Mouse (Mus musculus) MEL (cell line): ENCODE measurements around the gene Ptgis.

Experiments
- CTCF ChIP-seq, 3 experiments: IDR thresholded peaks in 2 of 3; conservative IDR thresholded peaks in 1 of 3; 2 replicates each; pipeline ENCODE4 v1.5.1; 2011 to 2012; ENCODE audit warnings: low read length in 3 of 3, low read depth in 2 of 3, mild to moderate bottlenecking in 2 of 3, improper control_type of control experiment in 1 of 3, inconsistent platforms in 1 of 3, mixed read lengths in 1 of 3, moderate library complexity in 1 of 3; ENCODE audit not compliant: control insufficient read depth in 1 of 3, insufficient read depth in 1 of 3, poor library complexity in 1 of 3, severe bottlenecking in 1 of 3
- EP300 ChIP-seq, 2 experiments: IDR thresholded peaks; 2 replicates each; pipeline ENCODE4 v1.6.1; 2011; ENCODE audit warnings: improper control_type of control experiment in 2 of 2, low read length in 2 of 2, low read depth in 1 of 2, mild to moderate bottlenecking in 1 of 2
- POLR2A ChIP-seq, 2 experiments: IDR thresholded peaks; 2 replicates each; pipeline ENCODE4 v1.6.1; 2011 to 2012; ENCODE audit warnings: low read length in 2 of 2, mild to moderate bottlenecking in 2 of 2, control low read depth in 1 of 2, improper control_type of control experiment in 1 of 2, low read depth in 1 of 2, moderate library complexity in 1 of 2; ENCODE audit not compliant: control insufficient read depth in 1 of 2, insufficient read depth in 1 of 2, poor library complexity in 1 of 2
- TCF12 ChIP-seq: IDR thresholded peaks from 2 replicates; pipeline ENCODE4 v1.6.1; 2014; ENCODE audit warnings: low read depth, mild to moderate bottlenecking, inconsistent platforms, low read length, improper control_type of control experiment, moderate library complexity
- ZC3H11A ChIP-seq: IDR thresholded peaks from 2 replicates; pipeline ENCODE4 v1.6.1; 2012; ENCODE audit warnings: low read depth, mild to moderate bottlenecking, inconsistent platforms, low read length, improper control_type of control experiment

- no peak for TF ChIP-seq ZC3H11A
- no peak for TF ChIP-seq POLR2A (IDR thresholded peaks at IDR 0.05; ENCODE audit: control insufficient read depth in 1 of 2, insufficient read depth in 1 of 2, low read depth in 1 of 2, low read length in 2 of 2, poor library complexity in 1 of 2)
- no peak for TF ChIP-seq CTCF (IDR thresholded peaks at IDR 0.05 in 2 of 3, conservative IDR thresholded peaks at IDR 0.05 in 1 of 3; ENCODE audit: control insufficient read depth in 1 of 3, insufficient read depth in 1 of 3, low read depth in 2 of 3, low read length in 3 of 3, poor library complexity in 1 of 3, severe bottlenecking in 1 of 3)
- TF ChIP-seq EP300 (IDR thresholded peaks at IDR 0.05; ENCODE audit: low read depth in 1 of 2, low read length in 2 of 2) = no peak
- no peak for TF ChIP-seq TCF12
Observed at GRCm38 (mm10) chr2:167173051-167173875, 67.1 kb downstream of the Ptgis start.
